Mouse (Mus musculus): ENCODE data around the gene Tmem120b.
A peak's percentile ranks its signal among the peaks of the same experiment; 100 is the strongest.

Tmem120b gene

GRCm38 (mm10) chr5:123093077-123093633, 24.9 kb downstream of the Tmem120b start:
- DNase-seq, result peak; percentile 56 to 60

- DNase-seq, result peak in 1 of 2 experiments; percentile 60
Observed at GRCm38 (mm10) chr5:123094238-123094991, 26.2 kb downstream of the Tmem120b start.

GRCm38 (mm10) chr5:123096299-123096698, 28.1 kb downstream of the Tmem120b start:
- no peak for DNase-seq

GRCm38 (mm10) chr5:123098487-123098886, 30.3 kb downstream of the Tmem120b start:
- no peak for DNase-seq

GRCm38 (mm10) chr5:123102376-123102775, 34.2 kb downstream of the Tmem120b start:
- DNase-seq, result no peak

GRCm38 (mm10) chr5:123103556-123103955, 35.3 kb downstream of the Tmem120b start:
- peak; percentile 84 to 91 for DNase-seq

- no peak for DNase-seq
Observed at GRCm38 (mm10) chr5:123104769-123105168, 36.6 kb downstream of the Tmem120b start.

GRCm38 (mm10) chr5:123109452-123110203, 41.4 kb downstream of the Tmem120b start:
- no peak for DNase-seq

- DNase-seq, result peak in 1 of 2 experiments; percentile 63
Observed at GRCm38 (mm10) chr5:123110296-123110721, 42.1 kb downstream of the Tmem120b start.

GRCm38 (mm10) chr5:123114109-123114508, 45.9 kb downstream of the Tmem120b start:
- DNase-seq, result no peak

- no peak for DNase-seq
Observed at GRCm38 (mm10) chr5:123114924-123115323, 46.7 kb downstream of the Tmem120b start.

- DNase-seq, result no peak
Observed at GRCm38 (mm10) chr5:123116080-123116479, 47.9 kb downstream of the Tmem120b start.

GRCm38 (mm10) chr5:123117257-123117656, 49.0 kb downstream of the Tmem120b start:
- peak; percentile 73 to 81 for DNase-seq

GRCm38 (mm10) chr5:123117773-123118172, 49.6 kb downstream of the Tmem120b start:
- DNase-seq, result peak; percentile 53 to 56

GRCm38 (mm10) chr5:123118826-123119225, 50.6 kb downstream of the Tmem120b start:
- no peak for DNase-seq

- no peak for DNase-seq
Observed at GRCm38 (mm10) chr5:123120624-123121215, 52.5 kb downstream of the Tmem120b start.

GRCm38 (mm10) chr5:123122181-123122580, 54.0 kb downstream of the Tmem120b start:
- no peak for DNase-seq

GRCm38 (mm10) chr5:123125105-123125504, 56.9 kb downstream of the Tmem120b start:
- DNase-seq, result no peak

GRCm38 (mm10) chr5:123125638-123126406, 57.6 kb downstream of the Tmem120b start:
- peak in 1 of 2 experiments; percentile 35 for DNase-seq

- DNase-seq, result no peak
Observed at GRCm38 (mm10) chr5:123127031-123127430, 58.8 kb downstream of the Tmem120b start.

- DNase-seq, result no peak
Observed at GRCm38 (mm10) chr5:123128426-123129169, 60.4 kb downstream of the Tmem120b start.
